In genomic region chrX:130212759-130213158, GRCm38 (mm10) we compare ENCODE assay signal across 26 mouse cellular contexts.
DNase-seq lines count a peak whose midpoint lies in the region; ATAC-seq and TF ChIP-seq lines count a peak whose summit lies in the region.
"Had no signal": no experiment of that assay in that cellular context is flagged by ENCODE, and none has a peak within 500 bp of the region (broad histone marks: within the 10 kb centered on the region; RNA-seq: fewer than 3 reads in every experiment).

No protein-coding gene starts in this region.

- H3K9ac ChIP-seq in embryonic facial prominence, embryonic 14.5 days (ENCODE audit: low read depth, low read length) = no peak overlapping the region
- no peak overlapping the region for H3K9ac ChIP-seq in liver, embryonic 14.5 days (replicated peaks)
- H3K9ac ChIP-seq: heart, embryonic 15.5 days; intestine, embryonic 15.5 days; limb, embryonic 12.5 days; midbrain, embryonic 15.5 days had no signal

- TF ChIP-seq EP300 in liver, embryonic 14.5 days (IDR thresholded peaks at IDR 0.05; ENCODE audit: low read depth) = no peak

- peak; percentile 3 for DNase-seq in embryonic facial prominence, embryonic 14.5 days (ENCODE audit: low spot score)
- DNase-seq in embryonic facial prominence, embryonic 10.5 days (ENCODE audit: low spot score) = no peak
- DNase-seq in liver, embryonic 14.5 days (ENCODE audit: low read depth in 3 of 3, low spot score in 3 of 3) = peak in 1 of 3 experiments; percentile 0
- peak; percentile 14 for DNase-seq in splenic B cell, adult 2 months (ENCODE audit: low read depth, low spot score)
- no peak for DNase-seq in heart, postnatal 25 days (ENCODE audit: low spot score)
- no peak for DNase-seq in gastrocnemius, postnatal 4 days (ENCODE audit: low spot score in 2 of 2)
- no peak for DNase-seq in layer of hippocampus, postnatal 14 days (ENCODE audit: low spot score in 2 of 2)
- DNase-seq: adrenal gland, postnatal 10 days; cerebellum, adult 8-10 months; gastrocnemius, postnatal 14 days; kidney, adult 9 months; kidney, postnatal 14 days; lung, adult 18-20 months had no signal

- no peak overlapping the region for H3K4me2 ChIP-seq in embryonic facial prominence, embryonic 14.5 days (ENCODE audit: low read depth, low read length)
- no peak overlapping the region for H3K4me2 ChIP-seq in liver, embryonic 14.5 days (ENCODE audit: low read depth)
- H3K4me2 ChIP-seq: heart, embryonic 15.5 days; intestine, embryonic 15.5 days; limb, embryonic 12.5 days; midbrain, embryonic 15.5 days had no signal

- H3K4me3 ChIP-seq in embryonic facial prominence, embryonic 14.5 days (ENCODE audit: low read depth, low read length) = no peak overlapping the region
- H3K4me3 ChIP-seq in embryonic facial prominence, embryonic 10.5 days = no peak overlapping the region
- no peak overlapping the region for H3K4me3 ChIP-seq in liver, embryonic 14.5 days (ENCODE audit: insufficient read depth in 1 of 2, low read depth in 2 of 2, low read length in 2 of 2)
- H3K4me3 ChIP-seq: forebrain, embryonic 10.5 days; heart, embryonic 15.5 days; hindbrain, embryonic 10.5 days; intestine, embryonic 15.5 days; limb, embryonic 12.5 days; midbrain, embryonic 15.5 days; myocyte had no signal

- H3K9me3 ChIP-seq in embryonic facial prominence, embryonic 14.5 days (ENCODE audit: control insufficient read depth, low read length) = no peaks in the 10 kb centered on the region
- H3K9me3 ChIP-seq in embryonic facial prominence, embryonic 10.5 days = no peaks in the 10 kb centered on the region
- H3K9me3 ChIP-seq in liver, embryonic 14.5 days (ENCODE audit: control insufficient read depth, low read length) = no peaks in the 10 kb centered on the region
- H3K9me3 ChIP-seq: forebrain, embryonic 10.5 days; heart, embryonic 15.5 days; hindbrain, embryonic 10.5 days; intestine, embryonic 15.5 days; limb, embryonic 12.5 days; midbrain, embryonic 15.5 days had no signal

- H3K27me3 ChIP-seq in embryonic facial prominence, embryonic 14.5 days (replicated peaks; ENCODE audit: control insufficient read depth, insufficient read depth, low read length) = no peaks in the 10 kb centered on the region
- H3K27me3 ChIP-seq in embryonic facial prominence, embryonic 10.5 days (replicated peaks; ENCODE audit: low read depth, poor library complexity, severe bottlenecking) = no peaks in the 10 kb centered on the region
- no peaks in the 10 kb centered on the region for H3K27me3 ChIP-seq in liver, embryonic 14.5 days (ENCODE audit: control insufficient read depth, insufficient read depth, low read length)
- H3K27me3 ChIP-seq in splenic B cell, adult 2 months (ENCODE audit: control insufficient read depth, insufficient read depth, low read length, poor library complexity, severe bottlenecking) = no peaks in the 10 kb centered on the region
- H3K27me3 ChIP-seq: heart, embryonic 15.5 days; intestine, embryonic 15.5 days; limb, embryonic 12.5 days; midbrain, embryonic 15.5 days had no signal

- no peaks in the 10 kb centered on the region for H3K36me3 ChIP-seq in embryonic facial prominence, embryonic 14.5 days (ENCODE audit: control insufficient read depth, insufficient read depth, low read length)
- no peaks in the 10 kb centered on the region for H3K36me3 ChIP-seq in embryonic facial prominence, embryonic 10.5 days (replicated peaks)
- no peaks in the 10 kb centered on the region for H3K36me3 ChIP-seq in liver, embryonic 14.5 days (replicated peaks; ENCODE audit: control insufficient read depth, insufficient read depth, low read depth)
- H3K36me3 ChIP-seq in splenic B cell, adult 2 months (ENCODE audit: control insufficient read depth, insufficient read depth, low read length, poor library complexity, severe bottlenecking) = no peaks in the 10 kb centered on the region
- H3K36me3 ChIP-seq: forebrain, embryonic 10.5 days; heart, embryonic 15.5 days; hindbrain, embryonic 10.5 days; intestine, embryonic 15.5 days; limb, embryonic 12.5 days; midbrain, embryonic 15.5 days had no signal

- H3K4me1 ChIP-seq in embryonic facial prominence, embryonic 14.5 days (ENCODE audit: control insufficient read depth, insufficient read depth, low read length) = no peaks in the 10 kb centered on the region
- H3K4me1 ChIP-seq in embryonic facial prominence, embryonic 10.5 days = no peaks in the 10 kb centered on the region
- no peaks in the 10 kb centered on the region for H3K4me1 ChIP-seq in liver, embryonic 14.5 days (replicated peaks; ENCODE audit: control insufficient read depth in 2 of 2, insufficient read depth in 2 of 2, low read length in 1 of 2)
- H3K4me1 ChIP-seq: forebrain, embryonic 10.5 days; heart, embryonic 15.5 days; hindbrain, embryonic 10.5 days; intestine, embryonic 15.5 days; limb, embryonic 12.5 days; midbrain, embryonic 15.5 days had no signal

- intact Hi-C loops in heart, postnatal 25 days (cut with DNase I) = no loop called here

- no peak overlapping the region for H3K27ac ChIP-seq in embryonic facial prominence, embryonic 14.5 days (replicated peaks; ENCODE audit: low read depth, low read length)
- H3K27ac ChIP-seq in embryonic facial prominence, embryonic 10.5 days (replicated peaks) = no peak overlapping the region
- no peak overlapping the region for H3K27ac ChIP-seq in liver, embryonic 14.5 days
- H3K27ac ChIP-seq: forebrain, embryonic 10.5 days; heart, embryonic 15.5 days; hindbrain, embryonic 10.5 days; intestine, embryonic 15.5 days; limb, embryonic 12.5 days; midbrain, embryonic 15.5 days; stomach, postnatal 0 days had no signal

- no peak for ATAC-seq in embryonic facial prominence, embryonic 14.5 days (ENCODE audit: low read depth)
- peak; percentile 96 for ATAC-seq in granulocyte monocyte progenitor cell, adult 5-6 weeks (replicated peaks; ENCODE audit: poor library complexity, severe bottlenecking)
- peak; percentile 59; the same call in 1 of the 2 replicates for ATAC-seq in liver, embryonic 14.5 days (ENCODE audit: insufficient read depth)
- ATAC-seq: activated CD4-positive, CD25-positive, alpha-beta regulatory T cell, adult 4 months; CD4-positive, CD25-positive, alpha-beta regulatory T cell, adult 4 months; forebrain, embryonic 16.5 days; hindbrain, embryonic 16.5 days; intestine, embryonic 15.5 days; midbrain, embryonic 15.5 days had no signal

- 86% methylated on average over 4 of the region's 4 CpGs for whole genome bisulfite sequencing in embryonic facial prominence, embryonic 14.5 days
- 84% methylated on average over 4 of the region's 4 CpGs for WGBS in embryonic facial prominence, embryonic 10.5 days
- WGBS in liver, embryonic 14.5 days (ENCODE audit: insufficient replicate concordance) = 17% methylated on average over 4 of the region's 4 CpGs

- TF ChIP-seq CTCF in liver, embryonic 14.5 days (IDR thresholded peaks at IDR 0.05; ENCODE audit: low read depth) = no peak

Comparison
In these comparisons a context has a peak if more than half of its experiments do, and no peak if none do; other contexts are left out.
1. DNase-seq: peak in embryonic facial prominence, embryonic 14.5 days (single experiment) and splenic B cell, adult 2 months (single experiment); none in embryonic facial prominence, embryonic 10.5 days (single experiment), heart, postnatal 25 days (single experiment), gastrocnemius, postnatal 4 days (0 of 2) and layer of hippocampus, postnatal 14 days (0 of 2).